Mouse (Mus musculus): ENCODE data around the gene Tfr2. TPM values are rescaled to one million over a fixed set of nuclear protein-coding genes. Genes with fewer than 3 reads are reported as not detected.
A peak's percentile ranks its signal among the peaks of the same experiment; 100 is the strongest.

Gene Tfr2
- polyA plus RNA-seq, 1 experiment: 22.3 TPM

- H3K4me3 ChIP-seq (ENCODE audit: insufficient read depth, low read length): no peak overlapping the region
- no peak overlapping the region for H3K27ac ChIP-seq (ENCODE audit: insufficient read depth, low read length)
- peaks cover 2% of the 10 kb centered on the region; the same call in 1 of the 2 replicates for H3K4me1 ChIP-seq (ENCODE audit: control insufficient read depth, insufficient read depth, low read length)
- TF ChIP-seq CTCF (IDR thresholded peaks at IDR 0.05; ENCODE audit: extremely low read depth, insufficient read depth, low read length) (no peak), POLR2A (IDR thresholded peaks at IDR 0.05; ENCODE audit: extremely low read depth, insufficient read depth, low read length) (no peak)
Measured at GRCm38 (mm10) chr5:137528247-137528968, 41.2 kb upstream of the Tfr2 start.

GRCm38 (mm10) chr5:137529221-137529995, 40.2 kb upstream of the Tfr2 start:
- TF ChIP-seq CTCF (IDR thresholded peaks at IDR 0.05; ENCODE audit: extremely low read depth, insufficient read depth, low read length) (no peak), POLR2A (IDR thresholded peaks at IDR 0.05; ENCODE audit: extremely low read depth, insufficient read depth, low read length) (peak; percentile 18; the same call in 1 of the 2 replicates)
- Histone ChIP-seq H3K4me3 (ENCODE audit: insufficient read depth, low read length) (peak overlapping the region; percentile 93; the same call in 1 of the 2 replicates), H3K4me1 (ENCODE audit: control insufficient read depth, insufficient read depth, low read length) (peaks cover 2% of the 10 kb centered on the region; the same call in 1 of the 2 replicates), H3K27ac (ENCODE audit: insufficient read depth, low read length) (no peak overlapping the region)

- peak overlapping the region; percentile 93 for H3K4me3 ChIP-seq (ENCODE audit: insufficient read depth, low read length)
- H3K4me1 ChIP-seq (ENCODE audit: control insufficient read depth, insufficient read depth, low read length): peaks cover 2% of the 10 kb centered on the region; the same call in 1 of the 2 replicates
- TF ChIP-seq POLR2A (IDR thresholded peaks at IDR 0.05; ENCODE audit: extremely low read depth, insufficient read depth, low read length): no peak
- TF ChIP-seq CTCF (IDR thresholded peaks at IDR 0.05; ENCODE audit: extremely low read depth, insufficient read depth, low read length): no peak
- peak overlapping the region; percentile 82 for H3K27ac ChIP-seq (ENCODE audit: insufficient read depth, low read length)
Measured at GRCm38 (mm10) chr5:137530075-137530474, 39.6 kb upstream of the Tfr2 start.

DNA sequence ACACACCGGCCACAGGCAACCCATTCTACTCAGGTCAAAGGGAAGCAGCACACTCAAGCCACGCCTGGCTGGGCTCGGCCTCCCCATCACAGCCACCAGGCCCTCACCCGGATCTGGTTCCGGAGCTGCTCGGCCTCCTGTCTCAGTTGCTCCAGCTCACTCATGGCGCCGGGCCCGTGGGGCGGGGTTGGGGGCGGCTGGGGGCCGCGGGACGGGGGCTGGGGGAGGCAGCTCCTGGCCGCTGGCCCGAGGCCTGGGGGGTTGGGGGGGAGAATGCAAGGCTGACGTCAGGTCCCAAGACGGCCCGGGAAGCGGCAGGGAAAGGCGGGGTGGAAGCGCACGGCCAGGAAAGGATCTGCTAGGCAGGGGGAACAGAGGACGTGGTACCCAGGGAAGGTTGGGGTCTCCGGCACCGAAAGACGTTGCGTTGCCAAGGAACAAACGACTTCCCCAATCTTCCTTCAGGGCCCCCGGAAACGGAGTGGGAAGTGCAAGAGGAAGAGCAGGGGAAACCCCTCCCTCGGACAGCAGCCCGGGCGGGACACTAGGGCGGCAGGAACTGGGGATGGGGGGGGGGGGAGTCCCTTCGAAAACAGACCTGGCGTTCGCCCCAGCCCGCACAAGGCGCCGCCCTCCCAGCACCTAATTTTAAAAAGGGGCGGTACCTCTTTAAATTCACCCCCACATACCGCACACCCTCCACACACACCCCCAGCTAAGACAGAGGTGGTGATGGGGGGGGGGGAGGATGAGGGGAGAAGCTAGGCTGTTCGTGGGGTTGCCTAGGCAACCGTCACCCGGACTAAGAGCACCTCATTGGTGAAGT, 38.8 kb upstream of the Tfr2 start:
- Histone ChIP-seq H3K27ac (ENCODE audit: insufficient read depth, low read length) (peak overlapping the region; percentile 89), H3K4me3 (ENCODE audit: insufficient read depth, low read length) (peak overlapping the region; percentile 93), H3K4me1 (ENCODE audit: control insufficient read depth, insufficient read depth, low read length) (peaks cover 2% of the 10 kb centered on the region; the same call in 1 of the 2 replicates)
- no peak for TF ChIP-seq CTCF (IDR thresholded peaks at IDR 0.05; ENCODE audit: extremely low read depth, insufficient read depth, low read length)
- TF ChIP-seq POLR2A (IDR thresholded peaks at IDR 0.05; ENCODE audit: extremely low read depth, insufficient read depth, low read length): no peak

- Histone ChIP-seq H3K4me1 (ENCODE audit: control insufficient read depth, insufficient read depth, low read length) (peaks cover 2% of the 10 kb centered on the region; the same call in 1 of the 2 replicates), H3K27ac (ENCODE audit: insufficient read depth, low read length) (peak overlapping the region; percentile 91), H3K4me3 (ENCODE audit: insufficient read depth, low read length) (peak overlapping the region; percentile 93)
- TF ChIP-seq CTCF (IDR thresholded peaks at IDR 0.05; ENCODE audit: extremely low read depth, insufficient read depth, low read length) (no peak), POLR2A (IDR thresholded peaks at IDR 0.05; ENCODE audit: extremely low read depth, insufficient read depth, low read length) (no peak)
Measured at GRCm38 (mm10) chr5:137531414-137532130, 38.1 kb upstream of the Tfr2 start.

GRCm38 (mm10) chr5:137532131-137532807, 37.4 kb upstream of the Tfr2 start:
- H3K27ac ChIP-seq (ENCODE audit: insufficient read depth, low read length): peak overlapping the region; percentile 91
- peaks cover 2% of the 10 kb centered on the region; the same call in 1 of the 2 replicates for H3K4me1 ChIP-seq (ENCODE audit: control insufficient read depth, insufficient read depth, low read length)
- no peak for TF ChIP-seq CTCF (IDR thresholded peaks at IDR 0.05; ENCODE audit: extremely low read depth, insufficient read depth, low read length)
- no peak for TF ChIP-seq POLR2A (IDR thresholded peaks at IDR 0.05; ENCODE audit: extremely low read depth, insufficient read depth, low read length)
- peak overlapping the region; percentile 93 for H3K4me3 ChIP-seq (ENCODE audit: insufficient read depth, low read length)

DNA sequence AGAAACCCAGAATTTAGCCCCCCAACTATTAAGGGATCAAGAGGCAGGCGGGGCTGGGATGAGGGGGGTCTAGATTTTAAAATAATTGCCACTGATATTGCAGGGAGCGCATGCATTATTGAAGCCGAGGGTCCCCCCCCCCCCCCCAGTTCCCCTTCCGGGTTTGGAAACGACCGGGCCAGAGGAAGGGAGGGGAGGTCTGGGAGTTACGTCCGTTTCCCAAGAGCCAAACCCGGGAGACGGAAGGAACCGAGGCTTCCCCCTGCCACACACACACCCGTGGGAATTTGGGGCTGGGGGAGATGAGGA, 36.9 kb upstream of the Tfr2 start:
- Histone ChIP-seq H3K4me1 (ENCODE audit: control insufficient read depth, insufficient read depth, low read length) (peaks cover 2% of the 10 kb centered on the region; the same call in 1 of the 2 replicates), H3K27ac (ENCODE audit: insufficient read depth, low read length) (peak overlapping the region; percentile 98), H3K4me3 (ENCODE audit: insufficient read depth, low read length) (peak overlapping the region; percentile 93)
- TF ChIP-seq POLR2A (IDR thresholded peaks at IDR 0.05; ENCODE audit: extremely low read depth, insufficient read depth, low read length): no peak
- TF ChIP-seq CTCF (IDR thresholded peaks at IDR 0.05; ENCODE audit: extremely low read depth, insufficient read depth, low read length): no peak

GRCm38 (mm10) chr5:137533117-137533827, 36.4 kb upstream of the Tfr2 start, which contains the start of the genes Epo and Gnb2:
Epo (minus strand) TSS chr5:137533242.
Gnb2 (minus strand) TSS chr5:137533510.
- peak within 1 kb of the TSS; percentile 98 for H3K27ac ChIP-seq (ENCODE audit: insufficient read depth, low read length)
- H3K4me1 ChIP-seq (ENCODE audit: control insufficient read depth, insufficient read depth, low read length): peaks cover 2% of the 10 kb centered on the region; the same call in 1 of the 2 replicates
- TF ChIP-seq CTCF (IDR thresholded peaks at IDR 0.05; ENCODE audit: extremely low read depth, insufficient read depth, low read length) (no peak), POLR2A (IDR thresholded peaks at IDR 0.05; ENCODE audit: extremely low read depth, insufficient read depth, low read length) (peak; percentile 81)
- H3K4me3 ChIP-seq (ENCODE audit: insufficient read depth, low read length): peak within 1 kb of the TSS; percentile 93
